Mouse (Mus musculus) kidney, adult 9 months (tissue): ENCODE results near the gene 2410137M14Rik.

Experiments used
- DNase-seq: peaks from one replicate; pipeline ENCODE4 v3.0.0; 2022

2410137M14Rik gene

DNA sequence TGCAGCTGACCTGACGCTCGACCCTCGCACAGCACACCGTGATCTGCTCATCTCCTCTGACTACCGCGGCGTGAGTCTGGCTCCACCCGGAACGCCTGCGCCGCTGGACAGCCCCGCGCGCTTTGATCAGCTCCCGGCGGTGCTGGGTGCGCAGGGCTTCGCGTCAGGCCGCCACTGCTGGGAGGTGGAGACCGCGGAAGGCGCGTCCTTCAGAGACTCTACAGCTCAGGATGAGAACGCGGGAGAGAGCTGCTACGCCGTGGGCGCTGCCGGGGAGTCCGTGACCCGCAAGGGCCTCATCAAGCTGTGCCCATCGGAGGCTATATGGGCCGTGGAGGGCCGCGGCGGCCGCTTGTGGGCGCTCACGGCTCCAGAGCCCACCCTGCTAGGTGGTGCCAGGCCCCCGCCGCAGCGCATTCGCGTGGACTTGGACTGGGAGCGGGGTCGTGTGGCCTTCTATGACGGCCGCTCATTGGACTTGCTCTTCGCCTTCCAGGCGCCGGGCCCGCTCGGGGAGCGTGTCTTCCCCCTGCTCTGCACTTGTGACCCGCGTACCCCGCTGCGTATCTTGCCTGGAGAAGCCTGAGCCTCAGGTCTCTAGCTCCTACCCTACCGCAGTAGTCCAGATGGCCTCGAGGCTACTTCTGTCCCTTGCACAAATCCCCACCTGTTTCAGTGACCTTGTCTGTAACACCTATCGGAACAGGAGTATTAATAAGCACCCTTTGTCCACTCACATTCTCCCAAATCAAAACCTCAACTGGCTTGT lies 33.8 kb downstream of the 2410137M14Rik start:
- peak; percentile 33 for DNase-seq

- DNase-seq, result no peak
Observed at GRCm38 (mm10) chr17:36944121-36944775, 36.8 kb downstream of the 2410137M14Rik start.

DNA sequence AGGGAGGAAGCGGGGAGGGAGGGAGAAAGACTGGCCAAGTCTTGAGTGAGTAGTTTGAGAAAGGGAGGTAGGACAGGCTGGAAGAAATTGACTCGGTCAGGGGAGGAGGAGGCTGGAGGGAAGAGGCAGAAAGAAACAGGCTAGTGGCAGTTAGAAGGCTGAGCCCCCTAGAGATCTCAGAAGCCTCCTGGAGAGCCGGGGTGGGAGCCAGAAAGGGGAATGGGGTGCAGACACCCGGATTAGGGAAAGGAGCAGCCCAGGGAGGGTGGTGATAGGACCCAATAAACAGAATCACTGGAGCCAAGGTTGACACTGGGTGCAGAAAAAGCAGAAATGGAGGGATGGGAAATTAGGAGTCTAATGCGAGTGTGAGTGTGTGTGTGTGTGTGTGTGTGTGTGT lies 37.3 kb downstream of the 2410137M14Rik start:
- DNase-seq, result no peak

DNA sequence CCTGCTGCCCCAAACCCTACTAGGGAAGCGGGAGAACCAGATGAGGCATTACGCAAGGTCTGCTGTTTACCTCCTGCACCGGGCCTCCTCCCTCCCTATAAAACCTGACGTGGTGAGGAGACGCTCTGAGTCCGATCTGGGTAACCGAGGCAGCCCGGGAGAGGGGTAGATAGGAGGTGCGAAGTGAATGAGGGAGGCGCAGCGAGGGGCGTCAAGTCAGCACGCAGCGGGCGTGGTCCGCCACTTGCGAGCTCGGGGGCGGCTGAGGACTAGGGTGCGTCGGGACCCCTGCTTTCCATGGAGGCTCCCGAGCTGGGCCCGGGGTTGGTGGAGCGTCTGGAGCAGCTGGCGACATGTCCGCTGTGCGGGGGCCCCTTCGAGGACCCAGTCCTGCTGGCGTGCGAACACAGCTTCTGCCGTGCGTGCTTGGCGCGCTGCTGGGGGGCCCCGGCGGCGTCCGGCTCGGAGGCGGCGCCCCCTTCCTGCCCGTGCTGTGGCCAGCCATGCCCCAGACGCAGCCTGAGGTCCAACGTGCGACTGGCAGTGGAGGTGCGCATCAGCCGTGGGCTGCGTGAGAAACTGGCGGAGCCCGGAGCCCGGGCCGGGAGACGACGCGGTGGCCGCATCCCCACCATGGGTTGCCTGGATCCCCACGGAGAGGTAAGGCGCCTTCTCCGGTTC lies 38.1 kb downstream of the 2410137M14Rik start, which contains the start of gene Rnf39:
TSS of gene Rnf39 (plus strand) at position 128 of the 681 bp plus-strand sequence.
- no peak for DNase-seq

DNA sequence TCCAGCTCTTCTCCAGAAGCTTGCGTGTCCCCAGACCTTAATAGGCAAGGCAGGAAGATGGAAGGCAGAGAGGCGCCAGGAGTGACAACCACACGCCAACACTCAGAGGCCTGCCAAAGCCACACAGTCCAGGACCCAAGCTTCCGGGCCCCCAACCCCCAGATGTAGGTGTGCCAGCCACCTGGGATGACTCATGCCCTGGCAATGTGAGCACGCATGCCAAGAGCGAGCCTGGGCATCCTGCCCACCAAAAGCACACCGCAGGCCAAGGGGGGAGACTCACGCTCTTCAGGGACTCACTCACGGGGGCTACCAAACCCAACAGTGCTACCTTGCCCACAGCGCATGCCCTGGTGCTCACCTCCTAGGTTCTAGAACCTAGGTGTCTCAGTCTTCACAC lies 38.6 kb downstream of the 2410137M14Rik start:
- DNase-seq, result peak; percentile 46

DNA sequence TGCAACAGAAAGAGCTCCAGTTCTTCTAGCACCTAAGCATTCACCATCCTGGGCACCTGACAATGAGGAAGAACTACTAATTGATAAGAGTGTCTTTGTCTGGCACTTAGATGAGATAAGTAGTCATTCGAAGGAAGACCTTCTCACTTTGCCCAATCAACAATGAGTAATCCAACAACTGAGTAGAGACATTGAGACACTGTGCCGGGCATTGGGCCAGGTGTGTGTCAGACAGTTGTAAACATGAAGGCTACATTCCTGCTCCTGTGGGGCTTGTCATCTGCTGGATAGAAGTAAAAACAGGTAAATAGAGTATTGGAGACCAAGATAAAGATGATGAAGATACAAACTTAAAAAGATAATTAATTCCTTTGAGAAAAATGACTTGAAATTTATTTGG lies 43.0 kb downstream of the 2410137M14Rik start:
- DNase-seq, result no peak

- DNase-seq, result peak; percentile 37
Observed at GRCm38 (mm10) chr17:36931806-36932205, 49.2 kb downstream of the 2410137M14Rik start.

- no peak for DNase-seq
Observed at GRCm38 (mm10) chr17:36931130-36931529, 49.9 kb downstream of the 2410137M14Rik start.

GRCm38 (mm10) chr17:36930233-36930632 lies 50.8 kb downstream of the 2410137M14Rik start:
- DNase-seq, result peak; percentile 40

DNA sequence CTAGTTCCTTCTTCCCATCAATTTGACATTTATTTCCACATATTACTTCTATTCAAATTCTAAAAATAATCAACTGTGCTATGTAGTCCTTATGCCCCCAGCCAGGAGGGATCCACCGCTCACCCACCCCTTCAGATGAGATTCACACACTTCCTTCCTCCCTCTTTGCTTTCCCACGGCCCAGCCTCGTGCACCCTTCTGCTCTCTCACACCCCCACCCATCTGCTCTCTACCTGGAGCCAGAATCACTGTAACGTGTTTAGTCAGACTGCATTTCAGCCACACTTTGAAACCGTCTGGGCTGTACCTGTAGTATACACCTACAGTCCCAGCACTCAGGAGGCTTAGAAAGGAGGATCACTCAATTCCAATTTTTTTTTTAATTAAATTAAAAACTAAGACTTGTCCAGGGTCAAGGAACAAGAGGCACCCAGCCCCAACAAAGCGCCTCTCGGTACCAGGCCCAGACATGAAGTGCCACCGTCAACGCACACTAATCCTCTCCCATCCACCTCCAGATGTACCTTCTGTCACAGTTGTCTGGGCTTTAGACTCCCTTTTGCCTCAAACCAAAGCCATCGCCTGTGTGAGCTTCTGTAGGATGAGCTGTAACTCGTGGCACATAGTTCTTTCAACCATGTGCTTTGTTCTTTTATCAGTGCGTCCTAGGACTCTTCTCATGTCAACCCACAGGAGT lies 51.7 kb downstream of the 2410137M14Rik start:
- no peak for DNase-seq
